Mouse (Mus musculus): ENCODE data around the gene C1qb. TPM values are rescaled to one million over a fixed set of nuclear protein-coding genes. Genes with fewer than 3 reads are reported as not detected.

The C1qb gene
- polyA plus RNA-seq, 1 experiment = not detected

DNA sequence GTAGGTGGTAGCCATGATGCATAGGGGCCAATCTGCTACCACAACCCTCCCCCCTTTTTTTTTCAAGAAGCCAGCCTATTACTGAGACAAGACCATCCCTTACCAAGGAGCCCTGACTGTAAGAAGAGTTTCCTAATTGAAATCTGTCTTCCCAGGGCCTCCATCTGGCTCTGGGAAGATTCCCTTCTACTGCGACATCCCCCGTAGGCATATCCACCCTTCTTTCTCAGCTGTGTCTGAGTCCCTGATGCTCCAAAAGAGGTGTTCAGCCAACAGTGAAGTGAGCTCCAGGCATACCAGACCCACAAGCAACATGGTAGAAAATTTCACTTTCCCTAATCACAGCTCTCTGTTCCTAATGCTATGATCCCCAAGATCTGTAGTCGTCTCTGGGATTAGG lies 33.5 kb upstream of the C1qb start:
- no peaks in the 10 kb centered on the region for H3K79me2 ChIP-seq (ENCODE audit: control insufficient read depth, insufficient read depth)
- TF ChIP-seq MYOD1 (IDR thresholded peaks at IDR 0.05; ENCODE audit: control insufficient read depth, insufficient read length, low read depth) (no peak), CTCF (IDR thresholded peaks at IDR 0.05; ENCODE audit: control insufficient read depth, insufficient read depth, insufficient read length) (no peak), MAX (IDR thresholded peaks at IDR 0.05) (no peak), FOSL1 (IDR thresholded peaks at IDR 0.05; ENCODE audit: insufficient read depth, low read length, poor library complexity, severe bottlenecking) (no peak), USF1 (IDR thresholded peaks at IDR 0.05; ENCODE audit: low read depth) (no peak), CEBPB (IDR thresholded peaks at IDR 0.05; ENCODE audit: low read depth) (no peak), MYOG (IDR thresholded peaks at IDR 0.05; ENCODE audit: control insufficient read depth, extremely low read depth, insufficient read length) (no peak)
- H3ac ChIP-seq (ENCODE audit: control insufficient read depth, insufficient read length, low read depth) = no peak overlapping the region
- no peak overlapping the region for H3K4me3 ChIP-seq (ENCODE audit: insufficient read depth, poor library complexity, severe bottlenecking)
- H3K36me3 ChIP-seq (ENCODE audit: control insufficient read depth, insufficient read depth) = no peaks in the 10 kb centered on the region
- peaks cover 43% of the 10 kb centered on the region for H3K27me3 ChIP-seq (ENCODE audit: control insufficient read depth, insufficient read depth, insufficient read length)
- H3K79me3 ChIP-seq (ENCODE audit: low read depth) = no peaks in the 10 kb centered on the region

DNA sequence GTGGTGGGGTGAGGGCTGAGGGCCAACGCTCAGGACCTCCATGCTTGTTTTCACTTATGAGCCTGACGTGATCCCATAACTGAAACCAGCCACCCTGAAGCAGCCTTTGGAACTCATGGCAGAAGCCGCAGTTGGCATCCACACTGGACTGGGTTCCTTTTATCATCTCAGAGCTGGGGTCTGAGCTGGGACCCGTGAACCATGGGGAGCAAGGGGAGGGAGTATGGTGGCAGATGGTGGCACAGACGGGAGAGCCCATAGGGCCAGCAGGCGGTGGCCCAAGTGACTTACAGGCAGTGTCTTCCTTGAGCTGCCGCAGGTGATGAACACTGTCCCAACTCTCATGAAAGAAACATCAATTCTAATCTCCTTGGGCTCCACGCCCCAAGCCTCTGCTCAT lies 32.8 kb upstream of the C1qb start:
- Histone ChIP-seq H3K79me2 (ENCODE audit: control insufficient read depth, insufficient read depth) (no peaks in the 10 kb centered on the region), H3ac (ENCODE audit: control insufficient read depth, insufficient read length, low read depth) (no peak overlapping the region)
- TF ChIP-seq MAX (IDR thresholded peaks at IDR 0.05) = no peak
- no peak for TF ChIP-seq MYOD1 (IDR thresholded peaks at IDR 0.05; ENCODE audit: control insufficient read depth, insufficient read length, low read depth)
- TF ChIP-seq FOSL1 (IDR thresholded peaks at IDR 0.05; ENCODE audit: insufficient read depth, low read length, poor library complexity, severe bottlenecking) = no peak
- TF ChIP-seq CTCF (IDR thresholded peaks at IDR 0.05; ENCODE audit: control insufficient read depth, insufficient read depth, insufficient read length) = no peak
- TF ChIP-seq USF1 (IDR thresholded peaks at IDR 0.05; ENCODE audit: low read depth) = no peak
- no peak for TF ChIP-seq CEBPB (IDR thresholded peaks at IDR 0.05; ENCODE audit: low read depth)
- TF ChIP-seq MYOG (IDR thresholded peaks at IDR 0.05; ENCODE audit: control insufficient read depth, extremely low read depth, insufficient read length) = no peak

DNA sequence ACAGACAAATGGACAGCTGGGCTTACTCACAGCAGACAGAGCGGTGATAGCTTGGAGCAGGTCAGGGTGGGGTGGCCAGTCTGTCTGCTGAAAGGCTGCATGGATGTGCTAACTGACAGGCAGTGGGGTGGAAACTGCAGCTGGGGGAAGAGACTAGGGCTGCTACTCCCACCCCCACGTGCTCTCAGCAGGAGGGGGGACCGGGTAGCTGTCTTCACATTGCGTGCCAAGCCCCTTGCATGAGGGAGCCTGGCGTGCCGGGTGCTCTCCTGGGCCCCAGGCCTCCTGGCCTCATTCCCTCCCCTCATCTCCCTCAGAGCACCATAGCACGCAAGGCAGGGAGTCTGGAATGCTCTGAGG lies 31.2 kb upstream of the C1qb start:
- H3K27me3 ChIP-seq (ENCODE audit: control insufficient read depth, insufficient read depth, insufficient read length) = peaks cover 62% of the 10 kb centered on the region
- no peak overlapping the region for H3K4me3 ChIP-seq (ENCODE audit: insufficient read depth, poor library complexity, severe bottlenecking)
- H3K79me2 ChIP-seq (ENCODE audit: control insufficient read depth, insufficient read depth) = no peaks in the 10 kb centered on the region
- H3ac ChIP-seq (ENCODE audit: control insufficient read depth, insufficient read length, low read depth) = no peak overlapping the region
- no peaks in the 10 kb centered on the region for H3K79me3 ChIP-seq (ENCODE audit: low read depth)
- TF ChIP-seq MYOD1 (IDR thresholded peaks at IDR 0.05; ENCODE audit: control insufficient read depth, insufficient read length, low read depth) (no peak), CTCF (IDR thresholded peaks at IDR 0.05; ENCODE audit: control insufficient read depth, insufficient read depth, insufficient read length) (no peak), MAX (IDR thresholded peaks at IDR 0.05) (no peak), MYOG (IDR thresholded peaks at IDR 0.05; ENCODE audit: control insufficient read depth, extremely low read depth, insufficient read length) (no peak), USF1 (IDR thresholded peaks at IDR 0.05; ENCODE audit: low read depth) (no peak), CEBPB (IDR thresholded peaks at IDR 0.05; ENCODE audit: low read depth) (no peak)
- H3K36me3 ChIP-seq (ENCODE audit: control insufficient read depth, insufficient read depth) = no peaks in the 10 kb centered on the region

More for the DNA sequence above, 32.8 kb upstream of the C1qb start:
- Histone ChIP-seq H3K79me3 (ENCODE audit: low read depth) (no peaks in the 10 kb centered on the region), H3K27me3 (ENCODE audit: control insufficient read depth, insufficient read depth, insufficient read length) (peaks cover 49% of the 10 kb centered on the region), H3K36me3 (ENCODE audit: control insufficient read depth, insufficient read depth) (no peaks in the 10 kb centered on the region), H3K4me3 (ENCODE audit: insufficient read depth, poor library complexity, severe bottlenecking) (no peak overlapping the region)

DNA sequence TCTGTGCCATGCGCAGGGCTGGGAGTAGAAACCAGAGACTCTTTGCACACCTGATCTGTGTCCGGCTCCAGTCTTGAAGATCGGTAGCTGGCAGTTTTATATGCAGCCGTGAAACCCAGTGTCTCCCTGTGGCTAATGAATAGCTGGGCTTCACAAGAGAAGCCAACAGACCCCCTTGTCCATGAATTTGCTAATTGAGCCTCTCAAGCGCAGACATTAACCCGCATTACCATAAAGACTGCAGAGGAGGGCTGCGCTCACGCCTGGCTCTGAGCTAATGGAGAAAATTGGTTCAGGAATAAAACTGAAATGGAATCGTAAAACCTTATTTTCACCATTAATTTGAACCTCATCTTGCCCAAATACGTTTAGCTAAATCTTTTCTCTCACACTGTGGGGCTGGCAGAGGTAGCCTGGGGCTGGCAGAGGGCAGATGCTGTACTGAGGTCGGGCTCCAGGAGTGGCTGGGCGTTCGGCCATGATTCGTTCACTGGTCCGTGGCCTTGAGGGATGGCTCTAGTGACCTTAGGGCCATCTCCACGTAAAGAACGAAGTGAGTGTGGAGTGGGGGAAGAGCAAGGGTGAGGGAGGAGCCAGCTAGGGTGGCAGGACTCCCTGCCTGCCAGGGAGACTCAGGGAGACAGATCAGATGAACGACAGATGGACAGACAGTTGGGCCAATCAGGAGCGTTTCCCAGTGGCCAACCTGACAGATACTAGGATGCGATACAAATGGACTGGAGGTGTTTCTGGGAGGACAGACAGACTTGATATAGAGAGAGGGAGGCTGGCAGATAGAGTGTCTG lies 30.6 kb upstream of the C1qb start:
- Histone ChIP-seq H3K36me3 (ENCODE audit: control insufficient read depth, insufficient read depth) (no peaks in the 10 kb centered on the region), H3K79me2 (ENCODE audit: control insufficient read depth, insufficient read depth) (no peaks in the 10 kb centered on the region), H3K79me3 (ENCODE audit: low read depth) (no peaks in the 10 kb centered on the region), H3K27me3 (ENCODE audit: control insufficient read depth, insufficient read depth, insufficient read length) (peaks cover 68% of the 10 kb centered on the region), H3K4me3 (ENCODE audit: insufficient read depth, poor library complexity, severe bottlenecking) (no peak overlapping the region), H3ac (ENCODE audit: control insufficient read depth, insufficient read length, low read depth) (no peak overlapping the region)
- TF ChIP-seq USF1 (IDR thresholded peaks at IDR 0.05; ENCODE audit: low read depth) (no peak), FOSL1 (IDR thresholded peaks at IDR 0.05; ENCODE audit: insufficient read depth, low read length, poor library complexity, severe bottlenecking) (no peak), MAX (IDR thresholded peaks at IDR 0.05) (no peak), CEBPB (IDR thresholded peaks at IDR 0.05; ENCODE audit: low read depth) (no peak), MYOG (IDR thresholded peaks at IDR 0.05; ENCODE audit: control insufficient read depth, extremely low read depth, insufficient read length) (no peak), CTCF (IDR thresholded peaks at IDR 0.05; ENCODE audit: control insufficient read depth, insufficient read depth, insufficient read length) (no peak), MYOD1 (IDR thresholded peaks at IDR 0.05; ENCODE audit: control insufficient read depth, insufficient read length, low read depth) (no peak)

DNA sequence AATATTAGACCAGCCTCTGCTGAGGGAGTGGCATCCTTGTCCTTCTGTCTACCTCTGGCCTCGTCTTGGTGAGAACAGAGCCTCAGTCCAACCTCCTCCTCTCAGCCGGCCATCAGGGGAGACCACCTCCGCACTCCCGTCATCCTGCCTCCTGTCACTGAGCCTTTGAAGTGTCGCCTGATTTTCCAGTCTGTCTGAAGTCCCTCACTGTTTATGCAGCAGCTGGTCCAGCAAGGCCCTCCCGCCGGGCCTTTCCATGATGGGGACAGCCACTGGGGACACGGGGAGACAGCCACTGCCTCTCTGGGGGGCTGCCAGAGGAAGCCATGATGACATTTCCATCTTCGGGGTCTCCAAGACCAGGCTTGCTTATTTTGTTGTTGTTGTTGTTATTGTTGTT lies 26.9 kb upstream of the C1qb start:
- Histone ChIP-seq H3K36me3 (ENCODE audit: control insufficient read depth, insufficient read depth) (no peaks in the 10 kb centered on the region), H3K79me3 (ENCODE audit: low read depth) (no peaks in the 10 kb centered on the region), H3K4me3 (ENCODE audit: insufficient read depth, poor library complexity, severe bottlenecking) (no peak overlapping the region), H3K27me3 (ENCODE audit: control insufficient read depth, insufficient read depth, insufficient read length) (peaks cover 71% of the 10 kb centered on the region), H3K79me2 (ENCODE audit: control insufficient read depth, insufficient read depth) (no peaks in the 10 kb centered on the region), H3ac (ENCODE audit: control insufficient read depth, insufficient read length, low read depth) (no peak overlapping the region)
- TF ChIP-seq USF1 (IDR thresholded peaks at IDR 0.05; ENCODE audit: low read depth) (no peak), CTCF (IDR thresholded peaks at IDR 0.05; ENCODE audit: control insufficient read depth, insufficient read depth, insufficient read length) (no peak), FOSL1 (IDR thresholded peaks at IDR 0.05; ENCODE audit: insufficient read depth, low read length, poor library complexity, severe bottlenecking) (no peak), CEBPB (IDR thresholded peaks at IDR 0.05; ENCODE audit: low read depth) (no peak), MYOG (IDR thresholded peaks at IDR 0.05; ENCODE audit: control insufficient read depth, extremely low read depth, insufficient read length) (no peak), MYOD1 (IDR thresholded peaks at IDR 0.05; ENCODE audit: control insufficient read depth, insufficient read length, low read depth) (no peak), MAX (IDR thresholded peaks at IDR 0.05) (no peak)

Data from C2C12 (cell line).